Mouse (Mus musculus): ENCODE results near the gene Erv3.

GRCm38 (mm10) chr2:131905025-131905424 lies 45.5 kb upstream of the Erv3 start:
- TF ChIP-seq CTCF (IDR thresholded peaks at IDR 0.05; ENCODE audit: control insufficient read depth, insufficient read depth, insufficient read length) = no peak
- no peak for TF ChIP-seq USF1 (IDR thresholded peaks at IDR 0.05; ENCODE audit: low read depth)
- TF ChIP-seq MAX (IDR thresholded peaks at IDR 0.05) = no peak
- no peak for TF ChIP-seq MYOD1 (IDR thresholded peaks at IDR 0.05; ENCODE audit: control insufficient read depth, insufficient read length, low read depth)
- TF ChIP-seq MYOG (IDR thresholded peaks at IDR 0.05; ENCODE audit: control insufficient read depth, extremely low read depth, insufficient read length) = no peak
- TF ChIP-seq CEBPB (IDR thresholded peaks at IDR 0.05; ENCODE audit: low read depth) = no peak
- no peak for TF ChIP-seq FOSL1 (IDR thresholded peaks at IDR 0.05; ENCODE audit: insufficient read depth, low read length, poor library complexity, severe bottlenecking)

Measured in C2C12 (cell line).